Mouse (Mus musculus): ENCODE results near the gene H2-T24. TPM values are rescaled to one million over a fixed set of nuclear protein-coding genes. Genes with fewer than 3 reads are reported as not detected.

Gene H2-T24
- polyA plus RNA-seq, 1 experiment from 2014 or later: 3.6 TPM

GRCm38 (mm10) chr17:35999356-35999755 is 21.0 kb downstream of the H2-T24 start:
- DNase-seq (ENCODE audit: low spot score): no peak
- H3K27ac ChIP-seq (ENCODE audit: low read depth, low read length): no peak overlapping the region
- no peak for ATAC-seq (ENCODE audit: insufficient read depth, low FRiP score, low TSS enrichment)
- no peak overlapping the region for H3K4me2 ChIP-seq (ENCODE audit: low read depth)
- H3K4me3 ChIP-seq (ENCODE audit: low read depth, low read length): no peak overlapping the region
- no peaks in the 10 kb centered on the region for H3K36me3 ChIP-seq (ENCODE audit: control insufficient read depth, insufficient read depth, low read length)
- peaks cover 4% of the 10 kb centered on the region; the same call in 1 of the 2 replicates for H3K4me1 ChIP-seq (ENCODE audit: control insufficient read depth, insufficient read depth, low read length)
- H3K9me3 ChIP-seq (ENCODE audit: control insufficient read depth, low read length): no peaks in the 10 kb centered on the region
- H3K27me3 ChIP-seq (ENCODE audit: control insufficient read depth, insufficient read depth, low read length): no peaks in the 10 kb centered on the region
- H3K9ac ChIP-seq (ENCODE audit: low read length): no peak overlapping the region
- 92% methylated on average over 7 of the region's 7 CpGs for WGBS

- 92% methylated on average over 6 of the region's 6 CpGs for WGBS
- Histone ChIP-seq H3K27me3 (ENCODE audit: control insufficient read depth, insufficient read depth, low read length) (no peaks in the 10 kb centered on the region), H3K4me3 (ENCODE audit: low read depth, low read length) (no peak overlapping the region), H3K4me1 (ENCODE audit: control insufficient read depth, insufficient read depth, low read length) (peaks cover 4% of the 10 kb centered on the region; the same call in 1 of the 2 replicates), H3K36me3 (ENCODE audit: control insufficient read depth, insufficient read depth, low read length) (no peaks in the 10 kb centered on the region), H3K9me3 (ENCODE audit: control insufficient read depth, low read length) (no peaks in the 10 kb centered on the region), H3K4me2 (ENCODE audit: low read depth) (no peak overlapping the region), H3K27ac (ENCODE audit: low read depth, low read length) (no peak overlapping the region), H3K9ac (ENCODE audit: low read length) (no peak overlapping the region)
- ATAC-seq (ENCODE audit: insufficient read depth, low FRiP score, low TSS enrichment): no peak
- DNase-seq (ENCODE audit: low spot score): no peak
These were observed 21.6 kb downstream of the H2-T24 start for GRCm38 (mm10) chr17:35998545-35999305.

- H3K27me3 ChIP-seq (ENCODE audit: control insufficient read depth, insufficient read depth, low read length): no peaks in the 10 kb centered on the region
- no peaks in the 10 kb centered on the region for H3K9me3 ChIP-seq (ENCODE audit: control insufficient read depth, low read length)
- H3K4me1 ChIP-seq (ENCODE audit: control insufficient read depth, insufficient read depth, low read length): peaks cover 4% of the 10 kb centered on the region; the same call in 1 of the 2 replicates
- H3K36me3 ChIP-seq (ENCODE audit: control insufficient read depth, insufficient read depth, low read length): no peaks in the 10 kb centered on the region
- no peak for DNase-seq (ENCODE audit: low spot score)
- no peak overlapping the region for H3K27ac ChIP-seq (ENCODE audit: low read depth, low read length)
- no peak for ATAC-seq (ENCODE audit: insufficient read depth, low FRiP score, low TSS enrichment)
- no peak overlapping the region for H3K9ac ChIP-seq (ENCODE audit: low read length)
- no peak overlapping the region for H3K4me2 ChIP-seq (ENCODE audit: low read depth)
- no peak overlapping the region for H3K4me3 ChIP-seq (ENCODE audit: low read depth, low read length)
- WGBS: 58% methylated on average over 12 of the region's 12 CpGs
These were observed 22.4 kb downstream of the H2-T24 start for GRCm38 (mm10) chr17:35997713-35998510.

- no peaks in the 10 kb centered on the region for H3K27me3 ChIP-seq (ENCODE audit: control insufficient read depth, insufficient read depth, low read length)
- 3% methylated on average over 11 of the region's 11 CpGs for WGBS
- H3K9me3 ChIP-seq (ENCODE audit: control insufficient read depth, low read length): no peaks in the 10 kb centered on the region
- H3K9ac ChIP-seq (ENCODE audit: low read length): no peak overlapping the region
- ATAC-seq (ENCODE audit: insufficient read depth, low FRiP score, low TSS enrichment) (peak; percentile 64), DNase-seq (ENCODE audit: low spot score) (peak; percentile 89)
- no peak overlapping the region for H3K4me3 ChIP-seq (ENCODE audit: low read depth, low read length)
- H3K4me2 ChIP-seq (ENCODE audit: low read depth): no peak overlapping the region
- no peak overlapping the region for H3K27ac ChIP-seq (ENCODE audit: low read depth, low read length)
- H3K4me1 ChIP-seq (ENCODE audit: control insufficient read depth, insufficient read depth, low read length): peaks cover 4% of the 10 kb centered on the region; the same call in 1 of the 2 replicates
- no peaks in the 10 kb centered on the region for H3K36me3 ChIP-seq (ENCODE audit: control insufficient read depth, insufficient read depth, low read length)
These were observed 23.4 kb downstream of the H2-T24 start for GRCm38 (mm10) chr17:35996949-35997348.

- DNase-seq (ENCODE audit: low spot score) (peak; percentile 22), ATAC-seq (ENCODE audit: insufficient read depth, low FRiP score, low TSS enrichment) (no peak)
- 2% methylated on average over 14 of the region's 14 CpGs for WGBS
- peaks cover 4% of the 10 kb centered on the region; the same call in 1 of the 2 replicates for H3K4me1 ChIP-seq (ENCODE audit: control insufficient read depth, insufficient read depth, low read length)
- H3K4me3 ChIP-seq (ENCODE audit: low read depth, low read length): peak overlapping the region; percentile 64
- peak overlapping the region; percentile 62 for H3K9ac ChIP-seq (ENCODE audit: low read length)
- H3K9me3 ChIP-seq (ENCODE audit: control insufficient read depth, low read length): no peaks in the 10 kb centered on the region
- no peak overlapping the region for H3K27ac ChIP-seq (ENCODE audit: low read depth, low read length)
- H3K27me3 ChIP-seq (ENCODE audit: control insufficient read depth, insufficient read depth, low read length): no peaks in the 10 kb centered on the region
- no peaks in the 10 kb centered on the region for H3K36me3 ChIP-seq (ENCODE audit: control insufficient read depth, insufficient read depth, low read length)
- H3K4me2 ChIP-seq (ENCODE audit: low read depth): peak overlapping the region; percentile 68
These were observed 25.5 kb downstream of the H2-T24 start for GRCm38 (mm10) chr17:35994879-35995240.

- Histone ChIP-seq H3K4me1 (ENCODE audit: control insufficient read depth, insufficient read depth, low read length) (peaks cover 4% of the 10 kb centered on the region; the same call in 1 of the 2 replicates), H3K36me3 (ENCODE audit: control insufficient read depth, insufficient read depth, low read length) (0 out of 2 replicates have a peak, but pooled peaks cover 3% of the 10 kb centered on the region), H3K9me3 (ENCODE audit: control insufficient read depth, low read length) (no peaks in the 10 kb centered on the region), H3K27ac (ENCODE audit: low read depth, low read length) (no peak overlapping the region), H3K27me3 (ENCODE audit: control insufficient read depth, insufficient read depth, low read length) (no peaks in the 10 kb centered on the region), H3K4me3 (ENCODE audit: low read depth, low read length) (peak overlapping the region; percentile 64), H3K9ac (ENCODE audit: low read length) (peak overlapping the region; percentile 62), H3K4me2 (ENCODE audit: low read depth) (peak overlapping the region; percentile 68)
- peak; percentile 67 for ATAC-seq (ENCODE audit: insufficient read depth, low FRiP score, low TSS enrichment)
- peak; percentile 88 for DNase-seq (ENCODE audit: low spot score)
- WGBS: 4% methylated on average over 31 of the region's 31 CpGs
These were observed 26.0 kb downstream of the H2-T24 start for GRCm38 (mm10) chr17:35994175-35994878.

GRCm38 (mm10) chr17:35993675-35994074 is 26.7 kb downstream of the H2-T24 start:
- ATAC-seq (ENCODE audit: insufficient read depth, low FRiP score, low TSS enrichment): peak; percentile 77
- H3K4me3 ChIP-seq (ENCODE audit: low read depth, low read length): peak overlapping the region; percentile 12; the same call in 1 of the 2 replicates
- no peak overlapping the region for H3K9ac ChIP-seq (ENCODE audit: low read length)
- H3K36me3 ChIP-seq (ENCODE audit: control insufficient read depth, insufficient read depth, low read length): peaks cover 7% of the 10 kb centered on the region; the same call in 1 of the 2 replicates
- peak overlapping the region; percentile 25; the same call in 1 of the 2 replicates for H3K4me2 ChIP-seq (ENCODE audit: low read depth)
- 9% methylated on average over 17 of the region's 17 CpGs for WGBS
- peaks cover 4% of the 10 kb centered on the region; the same call in 1 of the 2 replicates for H3K4me1 ChIP-seq (ENCODE audit: control insufficient read depth, insufficient read depth, low read length)
- no peak overlapping the region for H3K27ac ChIP-seq (ENCODE audit: low read depth, low read length)
- H3K9me3 ChIP-seq (ENCODE audit: control insufficient read depth, low read length): no peaks in the 10 kb centered on the region
- DNase-seq (ENCODE audit: low spot score): peak; percentile 84
- no peaks in the 10 kb centered on the region for H3K27me3 ChIP-seq (ENCODE audit: control insufficient read depth, insufficient read depth, low read length)

GRCm38 (mm10) chr17:35991781-35992180 is 28.6 kb downstream of the H2-T24 start:
- Histone ChIP-seq H3K4me2 (ENCODE audit: low read depth) (no peak overlapping the region), H3K36me3 (ENCODE audit: control insufficient read depth, insufficient read depth, low read length) (peaks cover 7% of the 10 kb centered on the region; the same call in 1 of the 2 replicates), H3K4me1 (ENCODE audit: control insufficient read depth, insufficient read depth, low read length) (peaks cover 4% of the 10 kb centered on the region; the same call in 1 of the 2 replicates), H3K9me3 (ENCODE audit: control insufficient read depth, low read length) (no peaks in the 10 kb centered on the region), H3K27ac (ENCODE audit: low read depth, low read length) (no peak overlapping the region), H3K4me3 (ENCODE audit: low read depth, low read length) (no peak overlapping the region), H3K27me3 (ENCODE audit: control insufficient read depth, insufficient read depth, low read length) (no peaks in the 10 kb centered on the region), H3K9ac (ENCODE audit: low read length) (no peak overlapping the region)
- no peak for DNase-seq (ENCODE audit: low spot score)
- no peak for ATAC-seq (ENCODE audit: insufficient read depth, low FRiP score, low TSS enrichment)
- 58% methylated on average over 10 of the region's 10 CpGs for WGBS

Measured in neural tube, embryonic 11.5 days (tissue).